Mouse (Mus musculus) CH12.LX (cell line): ENCODE measurements around the gene Golgb1. TPM values are rescaled to one million over a fixed set of nuclear protein-coding genes. Genes with fewer than 3 reads are reported as not detected.

Source experiments
- DNase-seq: peaks from one replicate; pipeline ENCODE4 v3.0.0-alpha.2; 2013; ENCODE audit errors: extremely low read depth
- H3K27ac ChIP-seq: 2 replicates; pipeline ENCODE4 v1.5.1; 2012; ENCODE audit warnings: low read depth, mild to moderate bottlenecking, control low read depth, moderate library complexity; ENCODE audit not compliant: insufficient read depth
- H3K27me3 ChIP-seq: replicated peaks from 2 replicates; pipeline ENCODE3; 2012; ENCODE audit warnings: inconsistent platforms
- H3K36me3 ChIP-seq, 2 experiments: replicated peaks in 1 of 2; 2 replicates each; pipeline versions ENCODE3 to v1.6.1; 2012; ENCODE audit warnings: inconsistent platforms in 1 of 2, low read length in 1 of 2, mild to moderate bottlenecking in 1 of 2, mixed read lengths in 1 of 2, moderate library complexity in 1 of 2; ENCODE audit not compliant: control insufficient read depth in 1 of 2, insufficient read depth in 1 of 2
- H3K4me1 ChIP-seq, 2 experiments: 2 replicates each; pipeline ENCODE4 v1.6.1; 2012; ENCODE audit warnings: inconsistent platforms in 1 of 2, moderate library complexity in 1 of 2; ENCODE audit not compliant: insufficient read depth in 2 of 2, control insufficient read depth in 1 of 2
- H3K4me2 ChIP-seq: 2 replicates; pipeline ENCODE4 v1.6.1; 2012; ENCODE audit warnings: low read depth, mild to moderate bottlenecking, control low read depth; ENCODE audit not compliant: poor library complexity, insufficient read depth, severe bottlenecking
- H3K4me3 ChIP-seq, 3 experiments: fragments of 150-350 bp in 1 of 3; sonication (generic) in 1 of 3; replicated peaks in 1 of 3; 2 replicates each; pipeline versions ENCODE3 to v1.5.1; 2011 to 2012; ENCODE audit warnings: low read depth in 2 of 3, low read length in 2 of 3, mild to moderate bottlenecking in 2 of 3, moderate library complexity in 2 of 3, control low read depth in 1 of 3, improper control_type of control experiment in 1 of 3, inconsistent platforms in 1 of 3, mixed read lengths in 1 of 3; ENCODE audit not compliant: poor library complexity in 1 of 3
- H3K79me2 ChIP-seq: replicated peaks from 2 replicates; pipeline ENCODE4 v1.6.1; 2012; ENCODE audit warnings: mild to moderate bottlenecking, moderate library complexity; ENCODE audit not compliant: control insufficient read depth, poor library complexity, insufficient read depth, severe bottlenecking; ENCODE audit errors: extremely low read depth
- H3K9ac ChIP-seq: 2 replicates; pipeline ENCODE4 v1.6.1; 2012; ENCODE audit warnings: low read depth, mild to moderate bottlenecking, control low read depth, moderate library complexity; ENCODE audit not compliant: insufficient read depth
- H3K9me3 ChIP-seq: replicated peaks from 2 replicates; pipeline ENCODE3; 2012; ENCODE audit warnings: low read length, inconsistent platforms, mixed read lengths
- BHLHE40 ChIP-seq: IDR thresholded peaks from 2 replicates; pipeline ENCODE4 v1.6.1; 2011; ENCODE audit warnings: mild to moderate bottlenecking, low read depth, low read length, improper control_type of control experiment
- CHD1 ChIP-seq: IDR thresholded peaks from 2 replicates; pipeline ENCODE4 v1.6.1; 2012; ENCODE audit warnings: low read depth, low read length, improper control_type of control experiment, inconsistent platforms
- CHD2 ChIP-seq: IDR thresholded peaks from 2 replicates; pipeline ENCODE4 v1.6.1; 2011; ENCODE audit warnings: low read length, improper control_type of control experiment
- CTCF ChIP-seq, 2 experiments: IDR thresholded peaks in 1 of 2; conservative IDR thresholded peaks in 1 of 2; 2 replicates each; pipeline ENCODE4 v1.5.1; 2011 to 2012; ENCODE audit warnings: low read depth in 2 of 2, low read length in 2 of 2, improper control_type of control experiment in 1 of 2, inconsistent platforms in 1 of 2, mild to moderate bottlenecking in 1 of 2, moderate library complexity in 1 of 2
- ELF1 ChIP-seq: IDR thresholded peaks from 2 replicates; pipeline ENCODE4 v1.6.1; 2014; ENCODE audit warnings: low read depth, mild to moderate bottlenecking, inconsistent platforms, low read length, improper control_type of control experiment
- ETS1 ChIP-seq: conservative IDR thresholded peaks from 2 replicates; pipeline ENCODE4 v1.6.1; 2012; ENCODE audit warnings: low read depth, mild to moderate bottlenecking, inconsistent platforms, low read length, improper control_type of control experiment, moderate library complexity
- GABPA ChIP-seq: IDR thresholded peaks from 2 replicates; pipeline ENCODE4 v1.6.1; 2012; ENCODE audit warnings: low read depth, low read length, improper control_type of control experiment, inconsistent platforms; ENCODE audit not compliant: insufficient replicate concordance
- HCFC1 ChIP-seq: IDR thresholded peaks from 2 replicates; pipeline ENCODE4 v1.6.1; 2012; ENCODE audit warnings: low read depth, mild to moderate bottlenecking, inconsistent platforms, low read length, improper control_type of control experiment
- IRF4 ChIP-seq: IDR thresholded peaks from 2 replicates; pipeline ENCODE4 v1.6.1; 2014; ENCODE audit warnings: low read depth, mild to moderate bottlenecking, inconsistent platforms, low read length, improper control_type of control experiment
- JUN ChIP-seq: IDR thresholded peaks from 2 replicates; pipeline ENCODE4 v1.6.1; 2011; ENCODE audit warnings: low read depth, mild to moderate bottlenecking, low read length, improper control_type of control experiment, moderate library complexity; ENCODE audit not compliant: insufficient read depth
- JUND ChIP-seq: conservative IDR thresholded peaks from 2 replicates; pipeline ENCODE4 v1.6.1; 2011; ENCODE audit warnings: low read depth, low read length, improper control_type of control experiment
- KAT2A ChIP-seq: IDR thresholded peaks from 2 replicates; pipeline ENCODE4 v1.6.1; 2012; ENCODE audit warnings: low read length, improper control_type of control experiment, inconsistent platforms; ENCODE audit not compliant: insufficient replicate concordance
- MAFK ChIP-seq: IDR thresholded peaks from 2 replicates; pipeline ENCODE4 v1.6.1; 2011; ENCODE audit warnings: low read length, improper control_type of control experiment; ENCODE audit not compliant: insufficient replicate concordance
- MAX ChIP-seq: IDR thresholded peaks from 2 replicates; pipeline ENCODE4 v1.6.1; 2011; ENCODE audit warnings: low read length, improper control_type of control experiment
- MAZ ChIP-seq: IDR thresholded peaks from 2 replicates; pipeline ENCODE4 v1.6.1; 2012; ENCODE audit warnings: low read depth, mild to moderate bottlenecking, inconsistent platforms, low read length, improper control_type of control experiment, moderate library complexity
- MEF2A ChIP-seq: IDR thresholded peaks from 2 replicates; pipeline ENCODE4 v1.6.1; 2014; ENCODE audit warnings: low read depth, mild to moderate bottlenecking, inconsistent platforms, low read length, improper control_type of control experiment, borderline replicate concordance
- MXI1 ChIP-seq: IDR thresholded peaks from 2 replicates; pipeline ENCODE4 v1.6.1; 2011; ENCODE audit warnings: mild to moderate bottlenecking, low read depth, low read length, improper control_type of control experiment
- MYC ChIP-seq: IDR thresholded peaks from 2 replicates; pipeline ENCODE4 v1.6.1; 2011; ENCODE audit warnings: low read depth, mild to moderate bottlenecking, improper control_type of control experiment, low read length
- NELFE ChIP-seq: IDR thresholded peaks from 2 replicates; pipeline ENCODE4 v1.6.1; 2011; ENCODE audit warnings: low read depth, low read length, improper control_type of control experiment
- NRF1 ChIP-seq: IDR thresholded peaks from 2 replicates; pipeline ENCODE4 v1.6.1; 2014; ENCODE audit warnings: low read depth, mild to moderate bottlenecking, inconsistent platforms, low read length, improper control_type of control experiment, moderate library complexity
- PAX5 ChIP-seq: IDR thresholded peaks from 2 replicates; pipeline ENCODE4 v1.6.1; 2012; ENCODE audit warnings: low read length, inconsistent platforms, mixed read lengths
- POLR2A ChIP-seq: IDR thresholded peaks from 2 replicates; pipeline ENCODE4 v1.6.1; 2011; ENCODE audit warnings: low read depth, mild to moderate bottlenecking, improper control_type of control experiment, low read length
- POLR2AphosphoS2 ChIP-seq: IDR thresholded peaks from 2 replicates; pipeline ENCODE4 v1.6.1; 2011; ENCODE audit warnings: low read depth, low read length, improper control_type of control experiment
- RCOR1 ChIP-seq: conservative IDR thresholded peaks from 2 replicates; pipeline ENCODE4 v1.6.1; 2012; ENCODE audit warnings: low read depth, mild to moderate bottlenecking, inconsistent platforms, low read length, improper control_type of control experiment
- SIN3A ChIP-seq: IDR thresholded peaks from 2 replicates; pipeline ENCODE4 v1.6.1; 2012; ENCODE audit warnings: low read length, improper control_type of control experiment, inconsistent platforms
- SMC3 ChIP-seq: IDR thresholded peaks from 2 replicates; pipeline ENCODE4 v1.6.1; 2011; ENCODE audit warnings: low read depth, low read length, improper control_type of control experiment
- TBP ChIP-seq: conservative IDR thresholded peaks from 2 replicates; pipeline ENCODE4 v1.6.1; 2011; ENCODE audit warnings: low read depth, low read length, improper control_type of control experiment
- TCF12 ChIP-seq: IDR thresholded peaks from 2 replicates; pipeline ENCODE4 v1.6.1; 2014; ENCODE audit warnings: low read depth, mild to moderate bottlenecking, inconsistent platforms, low read length, improper control_type of control experiment
- UBTF ChIP-seq: IDR thresholded peaks from 2 replicates; pipeline ENCODE4 v1.6.1; 2012; ENCODE audit warnings: low read depth, mild to moderate bottlenecking, inconsistent platforms, low read length, improper control_type of control experiment, moderate library complexity
- USF1 ChIP-seq: IDR thresholded peaks from 2 replicates; pipeline ENCODE4 v1.6.1; 2014; ENCODE audit warnings: low read depth, mild to moderate bottlenecking, inconsistent platforms, low read length, improper control_type of control experiment
- USF2 ChIP-seq: conservative IDR thresholded peaks from 2 replicates; pipeline ENCODE4 v1.6.1; 2011; ENCODE audit warnings: low read depth, low read length, improper control_type of control experiment
- ZC3H11A ChIP-seq: IDR thresholded peaks from 2 replicates; pipeline ENCODE4 v1.6.1; 2012; ENCODE audit warnings: low read depth, mild to moderate bottlenecking, inconsistent platforms, low read length, improper control_type of control experiment
- ZKSCAN1 ChIP-seq: IDR thresholded peaks from 2 replicates; pipeline ENCODE4 v1.6.1; 2012; ENCODE audit warnings: low read depth, inconsistent platforms, low read length, improper control_type of control experiment, borderline replicate concordance
- ZMIZ1 ChIP-seq: IDR thresholded peaks from 2 replicates; pipeline ENCODE4 v1.6.1; 2012; ENCODE audit warnings: low read depth, mild to moderate bottlenecking, inconsistent platforms, low read length, improper control_type of control experiment
- dilution Hi-C: fragments of 300-500 bp; cut with MboI; formaldehyde crosslinking; loops from 2 replicates; pipeline ENCODE4 v1.14.3; 2020; ENCODE audit warnings: low sequenced_read_pairs; ENCODE audit not compliant: extremely low pct_unique_long_range_greater_than_20kb, extremely low pct_ligation_motif_present
- in situ Hi-C: fragments of 300-500 bp; cut with MboI; formaldehyde crosslinking; loops from 3 replicates; pipeline ENCODE4 v1.14.3; 2019; ENCODE audit warnings: low sequenced_read_pairs, low pct_ligation_motif_present, low pct_unique_long_range_greater_than_20kb, mixed read lengths
- polyA plus RNA-seq: library from polyadenylated mRNA; unstranded; fragments of >175 nt; gene quantifications from 2 replicates; pipeline ENCODE4 v1.2.1, GENCODE M21; 2012; ENCODE audit warnings: low read depth; ENCODE audit not compliant: insufficient read length
- total RNA-seq, 2 experiments: library from RNA; depleted of rRNA; stranded (reverse); fragments of 300-350 nt in 1 of 2; fragments of >200 nt in 1 of 2; gene quantifications; 2 replicates each; pipeline ENCODE4 v1.2.3; 2012 to 2014

Gene Golgb1
- total RNA-seq (2012; rRNA removed) = 69.8 and 96.8 TPM in 2 replicates
- total RNA-seq (2014; rRNA removed) = 65.6 and 66.7 TPM in 2 replicates
- 75.9 and 112 TPM in 2 replicates for polyA plus RNA-seq

- H3K4me1 ChIP-seq = peaks cover 6 to 33% of the 10 kb centered on the region in 2 experiments; a peak in 3 of 4 replicates
- H3K27me3 ChIP-seq = no peaks in the 10 kb centered on the region
- dilution Hi-C loops (no loop called here), in situ Hi-C loops (no loop called here)
- DNase-seq = peak; percentile 100
- no peaks in the 10 kb centered on the region for H3K9me3 ChIP-seq
- H3K4me2 ChIP-seq = peak within 1 kb of the TSS; percentile 100
- peaks cover 53% of the 10 kb centered on the region for H3K79me2 ChIP-seq
- H3K9ac ChIP-seq = peak within 1 kb of the TSS; percentile 80
- TF ChIP-seq USF2 (peak; percentile 96), GABPA (peak; percentile 48; the same call in 1 of the 2 replicates), ZKSCAN1 (no peak), CHD1 (no peak), BHLHE40 (peak; percentile 62), TBP (peak; percentile 91), JUND (no peak), PAX5 (no peak), CTCF (conservative IDR thresholded peaks at IDR 0.05 in 1 of 2, IDR thresholded peaks at IDR 0.05 in 1 of 2; ENCODE audit: low read depth in 2 of 2, low read length in 2 of 2) (no peak), MYC (peak; percentile 98), CHD2 (peak; percentile 99), ZMIZ1 (peak; percentile 78), SIN3A (peak; percentile 100), NRF1 (peak; percentile 64), POLR2AphosphoS2 (peak; percentile 68; the same call in 1 of the 2 replicates), MAX (peak; percentile 99), SMC3 (no peak), ZC3H11A (no peak), ELF1 (peak; percentile 99), IRF4 (peak; percentile 74; the same call in 1 of the 2 replicates), POLR2A (peak; percentile 81), USF1 (peak; percentile 99), KAT2A (peak; percentile 97), MEF2A (peak; percentile 77; the same call in 1 of the 2 replicates), ETS1 (peak; percentile 73; the same call in 1 of the 2 replicates), JUN (no peak; the same call in 1 of the 2 replicates), MAFK (no peak), MXI1 (peak; percentile 99), TCF12 (peak; percentile 79), HCFC1 (peak; percentile 97), NELFE (peak; percentile 69; the same call in 1 of the 2 replicates), MAZ (peak; percentile 8; the same call in 1 of the 2 replicates), UBTF (no peak), RCOR1 (no peak)
- H3K36me3 ChIP-seq = peaks cover 14 to 29% of the 10 kb centered on the region in 2 experiments
- H3K27ac ChIP-seq = peak within 1 kb of the TSS; percentile 62
- H3K4me3 ChIP-seq = peak within 1 kb of the TSS; percentile 88 to 96 (median 95)
These were observed at the start of gene Golgb1, which contains the start of gene Eaf2 for GRCm38 (mm10) chr16:36874583-36875275. Gene Golgb1, plus strand, starts transcription at chr16:36875140. Gene Eaf2, minus strand, starts transcription at chr16:36875003.
